In the genomic region with DNA sequence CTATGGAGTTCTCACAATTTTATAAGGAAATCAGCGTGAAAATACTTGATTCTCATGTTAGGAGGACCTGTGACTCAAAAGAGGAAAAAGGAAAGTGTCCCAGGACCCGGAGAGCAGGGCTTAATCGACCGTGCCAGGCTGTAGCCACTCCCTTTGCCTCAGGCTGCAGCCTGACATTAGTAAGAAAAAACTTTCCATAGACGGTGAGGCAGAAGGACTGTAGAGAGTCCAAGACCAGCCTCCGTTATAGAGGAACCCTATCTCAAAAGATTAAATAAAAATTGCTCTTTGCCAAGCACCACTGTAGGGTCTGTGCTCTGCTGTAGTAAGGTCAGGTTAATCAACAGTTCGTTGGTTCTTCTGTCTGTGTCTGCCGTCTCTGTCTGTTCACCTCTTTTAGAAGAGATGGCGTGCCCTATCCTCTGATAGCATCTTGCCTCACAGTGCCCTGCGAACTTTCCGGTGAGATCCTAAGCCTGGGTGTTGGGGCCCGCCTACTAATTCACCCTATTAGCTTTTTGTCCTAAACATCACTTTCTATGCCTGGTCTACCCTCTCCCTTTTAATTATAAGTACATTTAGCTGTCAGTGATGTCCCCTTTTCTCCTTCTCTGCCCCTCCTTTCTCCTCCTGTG, we compare ENCODE assay signal across 8 mouse cellular contexts. TPM values are rescaled to one million over a fixed set of nuclear protein-coding genes. Genes with fewer than 3 reads are reported as not detected.
A peak's percentile ranks its signal among the peaks of the same experiment; 100 is the strongest.
DNase-seq lines count a peak whose midpoint lies in the region; ATAC-seq and TF ChIP-seq lines count a peak whose summit lies in the region.

No protein-coding gene starts in this region.

- peak; percentile 49 for DNase-seq in ovary, adult 18-20 months (ENCODE audit: low spot score)
- no peak for DNase-seq in ovary, postnatal 14 days (ENCODE audit: low spot score)
- DNase-seq in heart, adult 18-20 months, result peak; percentile 63 to 74
- peak; percentile 65 to 74 for DNase-seq in kidney, adult 8-10 months
- peak; percentile 84 for DNase-seq in lung, postnatal 0 days (ENCODE audit: low spot score)
- no peak for DNase-seq in cerebellum, adult 9-10 months
- no peak for DNase-seq in cerebellum, adult 2 months
- DNase-seq in layer of hippocampus, postnatal 14 days (ENCODE audit: low spot score in 2 of 2), result no peak

- no peak for TF ChIP-seq EP300 in lung, postnatal 0 days (IDR thresholded peaks at IDR 0.05)

- no peaks in the 10 kb centered on the region for H3K36me3 ChIP-seq in lung, postnatal 0 days (ENCODE audit: insufficient read depth, low read length)

- H3K4me1 ChIP-seq in lung, postnatal 0 days (ENCODE audit: insufficient read depth, low read depth, low read length), result no peaks in the 10 kb centered on the region
- peaks cover 3% of the 10 kb centered on the region; the same call in 1 of the 2 replicates for H3K4me1 ChIP-seq in cerebellum, adult 2 months (ENCODE audit: control insufficient read depth, insufficient read depth, low read length)

- 9% methylated on average over 12 of the region's 12 CpGs for WGBS in lung, postnatal 0 days
- 14% methylated on average over 12 of the region's 12 CpGs for WGBS in cerebellum, adult 2 months

- ATAC-seq in lung, postnatal 0 days, result peak; percentile 16

- no peaks in the 10 kb centered on the region for H3K9me3 ChIP-seq in lung, postnatal 0 days (ENCODE audit: low read length)

- no peak for TF ChIP-seq CTCF in lung, postnatal 0 days (IDR thresholded peaks at IDR 0.05)
- no peak for TF ChIP-seq CTCF in cerebellum, adult 2 months (IDR thresholded peaks at IDR 0.05; ENCODE audit: borderline replicate concordance, insufficient read depth, low read depth, low read length)

- peak overlapping the region; percentile 57 for H3K4me3 ChIP-seq in lung, postnatal 0 days (ENCODE audit: low read depth, low read length)
- H3K4me3 ChIP-seq in cerebellum, adult 2 months (replicated peaks; ENCODE audit: insufficient read depth, low read depth, low read length), result no peak overlapping the region

- no peak for TF ChIP-seq POLR2A in cerebellum, adult 2 months (IDR thresholded peaks at IDR 0.05; ENCODE audit: borderline replicate concordance, insufficient read depth, low read length)

- peak overlapping the region; percentile 48; the same call in 1 of the 2 replicates for H3K9ac ChIP-seq in lung, postnatal 0 days (replicated peaks; ENCODE audit: low read depth)

- H3K27me3 ChIP-seq in lung, postnatal 0 days (replicated peaks; ENCODE audit: insufficient read depth, low read length), result no peaks in the 10 kb centered on the region
- no peaks in the 10 kb centered on the region for H3K27me3 ChIP-seq in cerebellum, adult 2 months (ENCODE audit: control insufficient read depth, insufficient read depth, low read length)

- H3K27ac ChIP-seq in lung, postnatal 0 days (ENCODE audit: low read length), result peak overlapping the region; percentile 98
- H3K27ac ChIP-seq in cerebellum, adult 2 months (ENCODE audit: insufficient read depth, low read length), result no peak overlapping the region; the same call in 1 of the 2 replicates

- H3K4me2 ChIP-seq in lung, postnatal 0 days (replicated peaks; ENCODE audit: low read depth, low read length), result peak overlapping the region; percentile 68

RNA-seq across cellular contexts. Expression of a gene that starts 1.0 kb away (rescaled TPM):
- total RNA-seq in heart, adult 18-20 months (2021), result 10 to 100 TPM; 15.5 to 68.2 TPM
- 0.35 and 0.50 TPM in 2 replicates for polyA plus RNA-seq in lung, postnatal 0 days (2015; fragmentation: Nextera tagmentation; extraction: Ambion mirVana)
- polyA plus RNA-seq in cerebellum, adult 2 months (2012; rRNA removed), result 4.6 and 9.2 TPM in 2 replicates
- total RNA-seq in layer of hippocampus, postnatal 14 days (2021), result 10 to 100 TPM; 12.5 TPM

RNA-seq across cellular contexts. Expression of a gene that starts 9.7 kb away (rescaled TPM):
- not detected for total RNA-seq in heart, adult 18-20 months (2021)
- not detected in 2 replicates for polyA plus RNA-seq in lung, postnatal 0 days (2015; fragmentation: Nextera tagmentation; extraction: Ambion mirVana)
- not detected in 2 replicates for polyA plus RNA-seq in cerebellum, adult 2 months (2012; rRNA removed)
- not detected for total RNA-seq in layer of hippocampus, postnatal 14 days (2021)

RNA-seq across cellular contexts. Expression of a gene that starts 12.0 kb away (rescaled TPM):
- 10 to 100 TPM; 17.5 to 41.5 TPM for total RNA-seq in heart, adult 18-20 months (2021)
- polyA plus RNA-seq in lung, postnatal 0 days (2015; fragmentation: Nextera tagmentation; extraction: Ambion mirVana), result 8.2 and 11.9 TPM in 2 replicates
- polyA plus RNA-seq in cerebellum, adult 2 months (2012; rRNA removed), result 10.5 and 14.9 TPM in 2 replicates
- 10 to 100 TPM; 12.4 to 13.1 TPM for total RNA-seq in layer of hippocampus, postnatal 14 days (2021)

RNA-seq across cellular contexts. Expression of a gene that starts 12.5 kb away (rescaled TPM):
- 10 to 100 TPM in 1 of 2 experiments, 1 to 10 TPM in 1; 9.8 to 10.8 TPM for total RNA-seq in heart, adult 18-20 months (2021)
- 0.70 and 0.79 TPM in 2 replicates for polyA plus RNA-seq in lung, postnatal 0 days (2015; fragmentation: Nextera tagmentation; extraction: Ambion mirVana)
- polyA plus RNA-seq in cerebellum, adult 2 months (2012; rRNA removed), result 0.49 and 0.89 TPM in 2 replicates
- total RNA-seq in layer of hippocampus, postnatal 14 days (2021), result under 1 TPM; 0.38 to 0.44 TPM

RNA-seq across cellular contexts. Expression of a gene that starts 21.7 kb away (rescaled TPM):
- total RNA-seq in heart, adult 18-20 months (2021), result 10 to 100 TPM; 16.3 to 18.0 TPM
- polyA plus RNA-seq in lung, postnatal 0 days (2015; fragmentation: Nextera tagmentation; extraction: Ambion mirVana), result 47.3 and 55.4 TPM in 2 replicates
- 56.2 and 63.7 TPM in 2 replicates for polyA plus RNA-seq in cerebellum, adult 2 months (2012; rRNA removed)
- 10 to 100 TPM; 19.4 to 25.0 TPM for total RNA-seq in layer of hippocampus, postnatal 14 days (2021)

Comparison
In these comparisons a context has a peak if more than half of its experiments do, and no peak if none do; other contexts are left out.
1. DNase-seq: peak in ovary, adult 18-20 months (single experiment), heart, adult 18-20 months (2 of 2), kidney, adult 8-10 months (2 of 2) and lung, postnatal 0 days (single experiment); none in ovary, postnatal 14 days (single experiment), cerebellum, adult 9-10 months (single experiment), cerebellum, adult 2 months (0 of 2) and layer of hippocampus, postnatal 14 days (0 of 2).